Mouse (Mus musculus) ES-E14 (cell line): ENCODE results near the gene Wipf2.

Experiments used
- HCFC1 ChIP-seq: IDR thresholded peaks from 2 replicates; pipeline ENCODE4 v1.6.1; 2012; ENCODE audit warnings: low read length, inconsistent platforms, borderline replicate concordance; ENCODE audit not compliant: insufficient read depth
- MAFK ChIP-seq: IDR thresholded peaks from 2 replicates; pipeline ENCODE4 v1.6.1; 2014; ENCODE audit warnings: mild to moderate bottlenecking, low read depth, low read length, inconsistent platforms; ENCODE audit not compliant: insufficient read depth
- ZC3H11A ChIP-seq: IDR thresholded peaks from 2 replicates; pipeline ENCODE4 v1.6.1; 2012; ENCODE audit warnings: low read depth, mild to moderate bottlenecking, inconsistent platforms, low read length, borderline replicate concordance
- ZNF384 ChIP-seq: IDR thresholded peaks from 2 replicates; pipeline ENCODE4 v1.6.1; 2012; ENCODE audit warnings: low read depth, low read length, inconsistent platforms

DNA sequence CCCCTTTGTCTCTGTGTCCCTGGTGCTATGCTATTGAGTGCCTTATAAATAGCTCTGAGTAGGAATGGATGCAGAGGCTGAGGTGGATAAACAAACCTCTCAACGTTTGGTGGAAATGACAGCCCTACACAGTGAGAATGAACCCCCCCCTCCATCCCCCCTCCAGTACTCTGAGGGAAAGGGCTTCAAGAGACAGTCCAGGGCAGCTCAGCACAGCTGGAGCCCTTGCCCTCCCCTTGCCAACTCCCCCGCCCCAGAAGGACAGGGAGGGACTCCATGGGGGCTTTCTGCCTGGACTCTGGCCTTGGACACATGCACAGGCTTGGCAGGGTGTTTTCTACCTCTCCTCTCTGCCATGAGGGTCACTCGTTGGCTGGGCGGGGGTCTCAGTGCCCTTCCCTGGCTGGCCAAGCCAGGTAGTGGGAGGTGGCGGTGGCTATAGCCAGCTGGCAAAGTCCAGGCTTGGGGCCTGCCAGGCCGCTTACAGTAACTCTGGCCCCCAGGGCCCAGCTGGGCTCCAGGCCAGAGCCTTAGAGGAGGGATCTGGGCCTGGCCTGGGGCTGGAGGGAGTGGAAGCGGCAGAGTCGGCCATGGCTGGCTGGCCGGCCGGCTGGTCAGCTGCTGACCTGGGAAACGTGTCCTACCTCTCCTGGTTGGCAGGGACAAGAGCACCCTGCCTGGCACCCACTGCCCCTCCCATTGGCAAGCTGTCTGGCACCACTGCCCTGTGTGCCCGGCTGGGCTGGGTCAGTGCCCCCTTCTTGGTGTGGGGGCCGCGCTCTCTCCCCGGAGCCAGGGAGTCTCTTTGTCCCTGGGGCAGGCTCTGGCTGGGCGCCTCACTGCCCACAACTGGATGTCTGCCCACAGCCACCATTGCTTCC lies 87.8 kb downstream of the Wipf2 start:
- TF ChIP-seq ZC3H11A (no peak), HCFC1 (no peak), ZNF384 (no peak), MAFK (no peak)
